28 mouse cellular contexts compared by ENCODE assay signal in the genomic region with DNA sequence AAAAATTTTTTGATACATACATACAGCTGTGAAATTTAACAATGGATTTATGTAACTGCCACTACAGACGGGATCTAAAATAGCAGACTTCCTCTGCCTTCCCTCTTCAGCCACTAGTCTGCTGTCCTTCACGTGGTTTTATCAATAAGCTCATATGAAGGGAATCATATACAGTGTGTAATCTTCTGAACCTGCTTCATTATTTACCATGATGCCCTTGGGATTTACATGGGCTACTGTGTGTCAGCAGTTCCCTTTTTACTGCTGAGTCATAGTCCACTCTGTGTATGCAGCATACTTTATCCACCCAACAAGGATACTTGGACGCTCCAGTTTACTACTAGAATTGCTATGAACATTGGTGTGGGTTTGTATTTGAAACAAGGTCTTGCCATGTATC.
DNase-seq lines count a peak whose midpoint lies in the region; ATAC-seq and TF ChIP-seq lines count a peak whose summit lies in the region.
"Had no signal": no experiment of that assay in that cellular context is flagged by ENCODE, and none has a peak within 500 bp of the region (broad histone marks: within the 10 kb centered on the region; RNA-seq: fewer than 3 reads in every experiment).

No protein-coding gene starts in this region.

- no peak overlapping the region for H3ac ChIP-seq in C2C12 (ENCODE audit: control insufficient read depth, insufficient read length, low read depth)

- intact Hi-C loops in heart, postnatal 10 days (cut with DNase I), result no loop called here

- no peak for TF ChIP-seq CTCF in C2C12 (IDR thresholded peaks at IDR 0.05; ENCODE audit: control insufficient read depth, insufficient read depth, insufficient read length)

- H3K27me3 ChIP-seq in C2C12 (ENCODE audit: control insufficient read depth, insufficient read depth, insufficient read length), result no peaks in the 10 kb centered on the region
- H3K27me3 ChIP-seq: forebrain, embryonic 12.5 days; hindbrain, embryonic 13.5 days; megakaryocyte, embryonic 14.5 days; neural tube, embryonic 15.5 days had no signal

- H3K79me2 ChIP-seq in C2C12 (ENCODE audit: control insufficient read depth, insufficient read depth), result peaks cover 17% of the 10 kb centered on the region

- H3K4me3 ChIP-seq in C2C12 (ENCODE audit: insufficient read depth, poor library complexity, severe bottlenecking), result no peak overlapping the region
- H3K4me3 ChIP-seq: forebrain, embryonic 12.5 days; hindbrain, embryonic 13.5 days; megakaryocyte, embryonic 14.5 days; neural tube, embryonic 15.5 days had no signal

- peak; percentile 46; the same call in 1 of the 2 replicates for ATAC-seq in erythroblast, adult 5-6 weeks (replicated peaks; ENCODE audit: low FRiP score, poor library complexity, severe bottlenecking)
- ATAC-seq: activated CD4-positive, CD25-positive, alpha-beta regulatory T cell, adult 4 months; CD4-positive, CD25-positive, alpha-beta regulatory T cell, adult 4 months; forebrain, postnatal 0 days; intestine, embryonic 16.5 days; lung, postnatal 0 days had no signal

- no peaks in the 10 kb centered on the region for H3K36me3 ChIP-seq in C2C12 (ENCODE audit: control insufficient read depth, insufficient read depth)
- H3K36me3 ChIP-seq: forebrain, embryonic 12.5 days; neural tube, embryonic 15.5 days had no signal

- DNase-seq in 416B (ENCODE audit: low read depth), result peak; percentile 61
- DNase-seq in MEL-GATA-1-ER (ENCODE audit: extremely low read depth, low read depth), result peak; percentile 69
- no peak for DNase-seq in layer of hippocampus, postnatal 10 days (ENCODE audit: low spot score in 2 of 2)
- DNase-seq in thymus, postnatal 4 days, result no peak
- DNase-seq in heart, postnatal 10 days, result no peak
- DNase-seq: adrenal gland, adult 8-10 months; cerebellum, adult 11-12 months; cerebellum, adult 9-11 months; forebrain, postnatal 0 days; gastrocnemius, postnatal 10 days; heart, postnatal 36 days; kidney, adult 8-10 months; lung, adult 18-20 months; lung, postnatal 4 days; midbrain, embryonic 14.5 days; right cerebral cortex, adult 18-20 months; spleen, adult 18-20 months; thymus, postnatal 25 days had no signal

- H3K79me3 ChIP-seq in C2C12 (ENCODE audit: low read depth), result peaks cover 4% of the 10 kb centered on the region

TF ChIP-seq in C2C12, 6 proteins besides CTCF, POLR2A, EP300 and RAD21:
- TF ChIP-seq MYOG (IDR thresholded peaks at IDR 0.05; ENCODE audit: control insufficient read depth, extremely low read depth, insufficient read length) (no peak), MAX (IDR thresholded peaks at IDR 0.05) (peak; percentile 59), CEBPB (IDR thresholded peaks at IDR 0.05; ENCODE audit: low read depth) (no peak), FOSL1 (IDR thresholded peaks at IDR 0.05; ENCODE audit: insufficient read depth, low read length, poor library complexity, severe bottlenecking) (no peak), USF1 (IDR thresholded peaks at IDR 0.05; ENCODE audit: low read depth) (peak; percentile 68), MYOD1 (IDR thresholded peaks at IDR 0.05; ENCODE audit: control insufficient read depth, insufficient read length, low read depth) (peak; percentile 17)

Comparison
In these comparisons a context has a peak if more than half of its experiments do, and no peak if none do; other contexts are left out.
1. DNase-seq: peak in 416B (single experiment) and MEL-GATA-1-ER (single experiment); none in layer of hippocampus, postnatal 10 days (0 of 2), thymus, postnatal 4 days (single experiment) and heart, postnatal 10 days (0 of 2).